Mouse (Mus musculus) lung, embryonic 14.5 days (tissue): Measurements from ENCODE around the gene Gphb5. TPM values are rescaled to one million over a fixed set of nuclear protein-coding genes. Genes with fewer than 3 reads are reported as not detected.

ENCODE experiments used
- ATAC-seq: fragments of 200-750 bp; cut with Nextera tagmentation; 2 replicates; pipeline ENCODE4 v1.8.0; 2017; ENCODE audit warnings: mild to moderate bottlenecking, moderate TSS enrichment, moderate library complexity; ENCODE audit not compliant: insufficient read depth
- DNase-seq: peaks from one replicate; pipeline ENCODE4 v3.0.0-alpha.2; 2015
- H3K27ac ChIP-seq: fragments of 300-500 bp; sonication (generic); 2 replicates; pipeline ENCODE4 v1.5.1; 2014; ENCODE audit warnings: low read depth, mild to moderate bottlenecking, moderate library complexity
- H3K27me3 ChIP-seq: fragments of 300-500 bp; sonication (generic); 2 replicates; pipeline ENCODE4 v1.6.1; 2014; ENCODE audit warnings: low read length, control low read depth; ENCODE audit not compliant: insufficient read depth
- H3K36me3 ChIP-seq: fragments of 300-500 bp; sonication (generic); 2 replicates; pipeline ENCODE4 v1.6.1; 2014; ENCODE audit warnings: control low read depth; ENCODE audit not compliant: insufficient read depth
- H3K4me1 ChIP-seq: fragments of 300-500 bp; sonication (generic); 2 replicates; pipeline ENCODE4 v1.6.1; 2014; ENCODE audit warnings: antibody characterized with exemption, control low read depth; ENCODE audit not compliant: insufficient read depth
- H3K4me2 ChIP-seq: fragments of 300-500 bp; sonication (generic); 2 replicates; pipeline ENCODE4 v1.6.1; 2014; ENCODE audit warnings: mild to moderate bottlenecking
- H3K4me3 ChIP-seq: fragments of 300-500 bp; sonication (generic); 2 replicates; pipeline ENCODE4 v1.5.1; 2014; ENCODE audit warnings: low read depth, low read length
- H3K9ac ChIP-seq: fragments of 300-500 bp; sonication (generic); 2 replicates; pipeline ENCODE4 v1.6.1; 2014
- H3K9me3 ChIP-seq: fragments of 300-500 bp; sonication (generic); 2 replicates; pipeline ENCODE4 v1.6.1; 2016; ENCODE audit warnings: low read depth, low read length, control low read depth
- CTCF ChIP-seq: IDR thresholded peaks from 2 replicates; pipeline ENCODE4 v1.5.1; 2016; ENCODE audit warnings: antibody characterized with exemption, low read depth
- WGBS: fragments of 180-500 bp; shearing (Covaris S2); extraction: QIAGEN DNeasy Blood & Tissue Kit; methylation state at CpG from one replicate; pipeline ENCODE4 v1.1.7; 2014; 5-methylcytosine and 5-hydroxymethylcytosine counted together
- polyA plus RNA-seq: library from polyadenylated mRNA; unstranded; fragments of >200 nt; fragmentation: Nextera tagmentation; extraction: Ambion mirVana; gene quantifications from 2 replicates; pipeline ENCODE4 v1.2.1, GENCODE M21; 2014

Gene Gphb5
- polyA plus RNA-seq, 1 experiment from 2014 or later: not detected

GRCm38 (mm10) chr12:75428719-75429118, 12.1 kb upstream of the Gphb5 start:
- Histone ChIP-seq H3K27me3 (no peaks in the 10 kb centered on the region), H3K36me3 (no peaks in the 10 kb centered on the region), H3K9ac (no peak overlapping the region), H3K9me3 (no peaks in the 10 kb centered on the region), H3K4me1 (no peaks in the 10 kb centered on the region), H3K27ac (no peak overlapping the region), H3K4me3 (no peak overlapping the region), H3K4me2 (no peak overlapping the region)
- ATAC-seq (no peak), DNase-seq (no peak)
- TF ChIP-seq CTCF: no peak
- 79% methylated on average over 6 of the region's 6 CpGs for WGBS

DNA sequence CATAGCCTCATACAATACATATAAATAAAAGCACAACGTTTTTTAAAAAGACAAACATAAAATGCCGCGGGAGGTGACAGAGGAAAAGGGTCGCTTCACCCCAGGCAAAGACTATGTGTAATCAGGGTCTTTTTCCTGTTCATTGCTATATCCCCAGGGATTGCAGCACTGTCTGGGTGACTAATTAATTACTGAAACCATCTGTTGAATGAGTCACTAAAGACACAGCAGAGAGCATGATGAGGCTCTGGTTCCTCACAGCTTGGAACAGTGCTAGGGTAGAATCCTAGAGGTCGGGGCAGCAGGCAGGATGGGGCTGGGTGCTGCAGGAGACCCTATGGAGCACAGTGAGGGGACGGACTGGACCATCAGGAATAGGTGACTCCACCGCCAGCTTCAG, 9.3 kb upstream of the Gphb5 start:
- H3K4me3 ChIP-seq: no peak overlapping the region
- no peak overlapping the region for H3K4me2 ChIP-seq
- no peak overlapping the region for H3K9ac ChIP-seq
- H3K27me3 ChIP-seq: no peaks in the 10 kb centered on the region
- WGBS: 82% methylated on average over 7 of the region's 7 CpGs
- no peak overlapping the region for H3K27ac ChIP-seq
- no peak for ATAC-seq
- no peaks in the 10 kb centered on the region for H3K4me1 ChIP-seq
- no peaks in the 10 kb centered on the region for H3K36me3 ChIP-seq
- DNase-seq: no peak
- H3K9me3 ChIP-seq: no peaks in the 10 kb centered on the region
- no peak for TF ChIP-seq CTCF

DNA sequence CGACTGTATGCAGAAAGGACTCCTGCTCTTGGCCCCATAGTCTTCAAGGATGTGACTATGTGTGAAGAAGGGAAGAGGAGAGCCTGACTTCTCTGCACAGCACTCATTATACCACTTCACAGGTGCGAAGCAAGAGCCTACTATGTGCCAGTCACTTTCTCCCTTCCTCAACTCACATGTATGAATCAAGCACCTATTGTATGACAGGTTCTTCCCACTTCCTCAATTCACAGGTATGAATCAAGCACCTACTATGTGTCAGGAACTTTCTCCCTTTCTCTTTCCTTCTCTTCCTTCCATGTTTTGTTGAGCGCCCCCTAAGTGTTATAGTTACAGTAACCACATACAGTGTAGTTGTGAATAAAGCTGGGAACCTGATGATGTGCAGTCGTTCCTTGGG, 8.2 kb upstream of the Gphb5 start:
- WGBS: 81% methylated on average over 4 of the region's 4 CpGs
- Histone ChIP-seq H3K9me3 (no peaks in the 10 kb centered on the region), H3K4me1 (no peaks in the 10 kb centered on the region), H3K36me3 (no peaks in the 10 kb centered on the region), H3K27ac (no peak overlapping the region), H3K4me3 (no peak overlapping the region), H3K27me3 (no peaks in the 10 kb centered on the region), H3K9ac (no peak overlapping the region), H3K4me2 (no peak overlapping the region)
- ATAC-seq (no peak), DNase-seq (no peak)
- TF ChIP-seq CTCF: no peak

GRCm38 (mm10) chr12:75424359-75424758, 7.8 kb upstream of the Gphb5 start:
- WGBS: 41% methylated on average over 7 of the region's 7 CpGs
- DNase-seq: no peak

DNA sequence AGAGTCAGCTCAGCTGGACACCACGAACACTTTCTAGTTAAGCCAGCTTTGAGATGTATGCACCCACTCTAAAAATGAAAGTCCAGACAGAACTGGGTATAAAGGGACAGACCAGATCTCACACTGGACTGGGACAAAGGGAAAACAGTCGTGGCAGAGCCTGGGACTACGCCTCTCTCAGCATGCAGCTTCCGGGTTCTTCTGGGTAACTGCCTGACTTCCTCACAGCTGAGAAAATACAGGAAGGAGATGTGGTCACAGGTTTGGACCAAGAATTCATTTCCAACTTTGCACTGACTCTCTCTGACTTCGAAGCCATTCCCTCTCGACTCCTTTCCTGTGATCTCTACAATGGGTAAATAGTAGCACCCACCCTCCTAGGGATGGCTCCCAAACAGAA, 1.6 kb downstream of the Gphb5 start:
- Histone ChIP-seq H3K9ac (no peak overlapping the region), H3K9me3 (no peaks in the 10 kb centered on the region), H3K4me3 (no peak overlapping the region), H3K27me3 (no peaks in the 10 kb centered on the region), H3K4me1 (no peaks in the 10 kb centered on the region), H3K4me2 (no peak overlapping the region), H3K27ac (no peak overlapping the region), H3K36me3 (no peaks in the 10 kb centered on the region)
- ATAC-seq: no peak
- 68% methylated on average over 6 of the region's 6 CpGs for WGBS
- peak; percentile 8 for DNase-seq
- no peak for TF ChIP-seq CTCF

More at GRCm38 (mm10) chr12:75424359-75424758, 7.8 kb upstream of the Gphb5 start:
- TF ChIP-seq CTCF: no peak
- Histone ChIP-seq H3K27me3 (no peaks in the 10 kb centered on the region), H3K9me3 (no peaks in the 10 kb centered on the region), H3K36me3 (no peaks in the 10 kb centered on the region), H3K9ac (no peak overlapping the region), H3K27ac (no peak overlapping the region), H3K4me1 (no peaks in the 10 kb centered on the region), H3K4me3 (no peak overlapping the region), H3K4me2 (no peak overlapping the region)
- no peak for ATAC-seq

- Histone ChIP-seq H3K36me3 (no peaks in the 10 kb centered on the region), H3K4me3 (no peak overlapping the region), H3K27ac (no peak overlapping the region), H3K27me3 (no peaks in the 10 kb centered on the region), H3K4me1 (no peaks in the 10 kb centered on the region), H3K4me2 (no peak overlapping the region), H3K9me3 (no peaks in the 10 kb centered on the region), H3K9ac (no peak overlapping the region)
- ATAC-seq (no peak), DNase-seq (peak; percentile 45)
- TF ChIP-seq CTCF: no peak
- 67% methylated on average over 9 of the region's 9 CpGs for WGBS
Observed at GRCm38 (mm10) chr12:75412964-75413363, 3.6 kb downstream of the Gphb5 start.

GRCm38 (mm10) chr12:75397077-75397476, 19.5 kb downstream of the Gphb5 start:
- H3K36me3 ChIP-seq: no peaks in the 10 kb centered on the region
- 20% methylated on average over 7 of the region's 7 CpGs for WGBS
- H3K9ac ChIP-seq: no peak overlapping the region
- H3K4me2 ChIP-seq: no peak overlapping the region
- DNase-seq (peak; percentile 57), ATAC-seq (peak; percentile 62; the same call in 1 of the 2 replicates)
- no peaks in the 10 kb centered on the region for H3K4me1 ChIP-seq
- TF ChIP-seq CTCF: no peak
- no peaks in the 10 kb centered on the region for H3K27me3 ChIP-seq
- no peaks in the 10 kb centered on the region for H3K9me3 ChIP-seq
- H3K27ac ChIP-seq: no peak overlapping the region
- no peak overlapping the region for H3K4me3 ChIP-seq

DNA sequence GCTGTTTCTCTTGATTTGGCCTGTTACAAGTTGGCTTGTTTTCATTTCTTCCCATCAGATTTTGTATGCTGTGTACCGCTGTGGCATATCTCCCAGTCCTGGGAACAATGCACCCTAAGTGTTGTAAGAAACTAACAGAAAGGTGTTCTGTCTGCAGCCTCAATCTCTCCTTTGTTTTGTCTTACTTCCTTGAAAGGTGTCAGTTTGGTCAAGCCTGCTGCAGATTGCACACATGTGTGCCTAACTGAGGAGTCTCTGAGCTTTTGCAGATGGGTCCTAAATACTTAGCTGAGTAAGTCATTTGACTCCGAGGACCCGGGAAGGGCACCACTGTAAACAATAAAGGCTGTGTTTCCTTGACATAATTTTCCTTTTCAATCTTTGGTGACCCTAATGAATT, 20.0 kb downstream of the Gphb5 start:
- DNase-seq (peak; percentile 29), ATAC-seq (peak; percentile 14; the same call in 1 of the 2 replicates)
- Histone ChIP-seq H3K4me1 (no peaks in the 10 kb centered on the region), H3K9me3 (no peaks in the 10 kb centered on the region), H3K9ac (no peak overlapping the region), H3K36me3 (no peaks in the 10 kb centered on the region), H3K4me3 (no peak overlapping the region), H3K4me2 (no peak overlapping the region), H3K27me3 (no peaks in the 10 kb centered on the region), H3K27ac (no peak overlapping the region)
- 36% methylated on average over 3 of the region's 3 CpGs for WGBS
- TF ChIP-seq CTCF: no peak
